Mouse (Mus musculus): ENCODE measurements at regions not wholly inside any gene's neighbourhood (a gene's known extent, or its start where the extent isn't known, plus 50 kb on each side); places are given as distances from the start of the nearest gene placed in this dataset.

DNA sequence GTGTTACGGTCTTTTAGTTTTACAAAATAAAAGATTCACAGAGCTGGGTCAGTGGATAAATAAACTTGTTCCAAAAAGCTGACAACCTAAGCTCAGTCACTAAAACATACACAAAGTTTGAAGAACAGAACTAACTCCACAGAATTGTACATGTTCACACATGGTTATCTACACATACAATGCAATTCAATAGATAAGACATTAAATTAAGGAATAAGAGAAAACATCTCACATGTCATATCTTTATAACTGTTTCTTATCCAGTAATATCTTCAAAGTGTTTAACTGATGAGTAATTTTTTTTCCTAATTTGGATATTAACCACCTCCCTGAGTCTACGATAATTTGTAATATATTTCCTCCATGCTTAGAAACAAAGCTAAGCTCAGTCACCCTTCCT lies 625.5 kb downstream of the Kcnj2 start:
- no peaks in the 10 kb centered on the region for H3K4me1 ChIP-seq
- no peak overlapping the region for H3K4me2 ChIP-seq
- ATAC-seq (ENCODE audit: low FRiP score) = no peak
- no peaks in the 10 kb centered on the region for H3K27me3 ChIP-seq
- H3K4me3 ChIP-seq (replicated peaks) = no peak overlapping the region
- WGBS = 91% methylated on average over 2 of the region's 2 CpGs
- H3K36me3 ChIP-seq (replicated peaks) = no peaks in the 10 kb centered on the region
- no peak overlapping the region for H3K27ac ChIP-seq
- no peaks in the 10 kb centered on the region for H3K9me3 ChIP-seq
- H3K9ac ChIP-seq = no peak overlapping the region

GRCm38 (mm10) chr11:111696668-111697067 lies 630.7 kb downstream of the Kcnj2 start:
- Histone ChIP-seq H3K27ac (no peak overlapping the region), H3K9ac (no peak overlapping the region), H3K27me3 (no peaks in the 10 kb centered on the region), H3K4me1 (no peaks in the 10 kb centered on the region), H3K4me3 (replicated peaks) (no peak overlapping the region), H3K4me2 (no peak overlapping the region), H3K36me3 (replicated peaks) (no peaks in the 10 kb centered on the region), H3K9me3 (no peaks in the 10 kb centered on the region)
- 89% methylated on average over 2 of the region's 2 CpGs for WGBS
- ATAC-seq (ENCODE audit: low FRiP score) = no peak

DNA sequence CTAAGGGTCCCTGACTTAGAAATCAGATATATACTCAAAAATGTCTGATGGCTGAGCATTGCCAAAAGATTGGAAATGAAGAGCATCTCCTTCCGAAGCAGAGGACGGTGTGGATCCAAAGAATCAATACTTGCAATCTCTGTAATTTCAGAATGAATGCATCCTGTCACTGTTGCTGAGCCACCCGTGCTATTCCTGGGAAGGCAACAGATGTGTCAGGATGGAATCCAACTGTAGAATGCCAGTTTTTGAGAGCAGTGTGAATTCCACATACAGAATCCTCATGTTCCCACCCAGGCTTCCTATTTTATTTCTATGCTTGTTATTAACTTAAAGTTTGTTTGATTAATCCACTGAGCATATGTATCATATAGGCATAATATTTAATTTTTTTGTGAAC lies 633.9 kb downstream of the Kcnj2 start:
- Histone ChIP-seq H3K4me3 (replicated peaks) (no peak overlapping the region), H3K4me2 (no peak overlapping the region), H3K4me1 (no peaks in the 10 kb centered on the region), H3K27ac (no peak overlapping the region), H3K9me3 (no peaks in the 10 kb centered on the region), H3K36me3 (replicated peaks) (no peaks in the 10 kb centered on the region), H3K9ac (no peak overlapping the region), H3K27me3 (no peaks in the 10 kb centered on the region)
- ATAC-seq (ENCODE audit: low FRiP score) = no peak
- 92% methylated on average over 3 of the region's 3 CpGs for WGBS

GRCm38 (mm10) chr11:111706882-111707281 lies 640.9 kb downstream of the Kcnj2 start:
- Histone ChIP-seq H3K27ac (no peak overlapping the region), H3K4me2 (no peak overlapping the region), H3K9me3 (no peaks in the 10 kb centered on the region), H3K4me3 (replicated peaks) (no peak overlapping the region), H3K4me1 (no peaks in the 10 kb centered on the region), H3K9ac (no peak overlapping the region), H3K27me3 (no peaks in the 10 kb centered on the region), H3K36me3 (replicated peaks) (no peaks in the 10 kb centered on the region)
- 64% methylated on average over 4 of the region's 4 CpGs for WGBS
- ATAC-seq (ENCODE audit: low FRiP score) = no peak

DNA sequence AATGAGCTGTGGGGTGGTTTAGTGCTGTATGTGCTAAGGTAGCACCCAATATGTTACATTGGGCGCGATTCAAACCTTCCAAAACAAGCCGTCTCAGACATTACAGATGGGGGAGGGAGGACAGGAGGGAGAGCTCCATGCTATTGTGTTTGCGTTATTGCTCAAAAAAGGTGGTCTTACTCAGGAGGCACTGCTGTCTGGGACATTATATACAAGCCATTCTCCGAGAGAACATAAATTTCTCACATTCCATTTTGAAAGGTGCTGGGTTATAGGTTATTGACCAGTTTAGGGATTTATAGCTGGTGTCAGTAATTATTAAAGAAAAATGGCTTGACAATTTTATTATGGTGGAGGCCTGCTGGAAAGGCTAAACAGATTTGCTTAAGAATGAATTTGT lies 649.4 kb downstream of the Kcnj2 start:
- Histone ChIP-seq H3K4me1 (no peaks in the 10 kb centered on the region), H3K36me3 (replicated peaks) (no peaks in the 10 kb centered on the region), H3K9me3 (no peaks in the 10 kb centered on the region), H3K9ac (no peak overlapping the region), H3K27ac (no peak overlapping the region), H3K4me3 (replicated peaks) (no peak overlapping the region), H3K4me2 (no peak overlapping the region), H3K27me3 (no peaks in the 10 kb centered on the region)
- 81% methylated on average over 5 of the region's 5 CpGs for WGBS
- ATAC-seq (ENCODE audit: low FRiP score) = no peak

- Histone ChIP-seq H3K4me2 (no peak overlapping the region), H3K9me3 (no peaks in the 10 kb centered on the region), H3K4me3 (replicated peaks) (no peak overlapping the region), H3K27me3 (no peaks in the 10 kb centered on the region), H3K9ac (no peak overlapping the region), H3K36me3 (replicated peaks) (no peaks in the 10 kb centered on the region), H3K27ac (no peak overlapping the region), H3K4me1 (no peaks in the 10 kb centered on the region)
- 80% methylated on average over 4 of the region's 4 CpGs for WGBS
- ATAC-seq (ENCODE audit: low FRiP score) = no peak
Observed at GRCm38 (mm10) chr11:111722276-111722675, 656.3 kb downstream of the Kcnj2 start.

GRCm38 (mm10) chr11:111728148-111728547 lies 662.2 kb downstream of the Kcnj2 start:
- Histone ChIP-seq H3K36me3 (replicated peaks) (no peaks in the 10 kb centered on the region), H3K27ac (no peak overlapping the region), H3K9me3 (no peaks in the 10 kb centered on the region), H3K4me1 (no peaks in the 10 kb centered on the region), H3K27me3 (no peaks in the 10 kb centered on the region), H3K9ac (no peak overlapping the region), H3K4me3 (replicated peaks) (no peak overlapping the region), H3K4me2 (no peak overlapping the region)
- WGBS = 18% methylated on average over 4 of the region's 4 CpGs
- no peak for ATAC-seq (ENCODE audit: low FRiP score)

GRCm38 (mm10) chr11:111732096-111732495 lies 666.1 kb downstream of the Kcnj2 start:
- no peak overlapping the region for H3K9ac ChIP-seq
- H3K27ac ChIP-seq = no peak overlapping the region
- H3K36me3 ChIP-seq (replicated peaks) = no peaks in the 10 kb centered on the region
- H3K27me3 ChIP-seq = no peaks in the 10 kb centered on the region
- no peak overlapping the region for H3K4me2 ChIP-seq
- 89% methylated on average over 8 of the region's 8 CpGs for WGBS
- H3K4me3 ChIP-seq (replicated peaks) = no peak overlapping the region
- no peaks in the 10 kb centered on the region for H3K9me3 ChIP-seq
- no peaks in the 10 kb centered on the region for H3K4me1 ChIP-seq
- ATAC-seq (ENCODE audit: low FRiP score) = no peak

DNA sequence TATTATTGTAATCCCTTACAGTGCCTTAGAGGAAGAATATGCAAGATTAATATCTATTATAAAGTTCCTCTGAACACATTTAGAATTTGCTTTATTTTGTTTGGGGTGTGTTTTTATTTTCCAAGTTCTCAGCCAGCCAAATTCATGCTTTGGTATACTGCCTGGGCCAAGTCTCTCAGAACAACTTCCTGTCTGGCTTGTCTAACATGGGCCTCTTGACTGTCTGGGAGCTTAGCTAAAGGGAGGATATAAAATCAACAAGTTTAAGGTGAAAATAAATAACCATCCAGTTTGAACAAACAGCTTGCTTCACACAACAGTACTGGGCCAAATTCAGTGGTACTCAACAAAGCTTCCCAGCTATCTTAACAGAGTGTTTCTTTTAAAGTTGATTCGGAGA lies 669.5 kb downstream of the Kcnj2 start:
- H3K27me3 ChIP-seq = no peaks in the 10 kb centered on the region
- no peaks in the 10 kb centered on the region for H3K36me3 ChIP-seq (replicated peaks)
- no peak overlapping the region for H3K27ac ChIP-seq
- no peak for ATAC-seq (ENCODE audit: low FRiP score)
- no peak overlapping the region for H3K9ac ChIP-seq
- no peaks in the 10 kb centered on the region for H3K4me1 ChIP-seq
- no peak overlapping the region for H3K4me3 ChIP-seq (replicated peaks)
- no peak overlapping the region for H3K4me2 ChIP-seq
- no peaks in the 10 kb centered on the region for H3K9me3 ChIP-seq
- WGBS = 98% methylated on average over 1 of the region's 1 CpGs

- ATAC-seq (ENCODE audit: low FRiP score) = no peak
- Histone ChIP-seq H3K4me2 (no peak overlapping the region), H3K9ac (no peak overlapping the region), H3K4me3 (replicated peaks) (no peak overlapping the region), H3K9me3 (no peaks in the 10 kb centered on the region), H3K27me3 (no peaks in the 10 kb centered on the region), H3K27ac (no peak overlapping the region), H3K36me3 (replicated peaks) (no peaks in the 10 kb centered on the region), H3K4me1 (no peaks in the 10 kb centered on the region)
- WGBS = 92% methylated on average over 5 of the region's 5 CpGs
Observed at GRCm38 (mm10) chr11:111735961-111736360, 670.0 kb downstream of the Kcnj2 start.

DNA sequence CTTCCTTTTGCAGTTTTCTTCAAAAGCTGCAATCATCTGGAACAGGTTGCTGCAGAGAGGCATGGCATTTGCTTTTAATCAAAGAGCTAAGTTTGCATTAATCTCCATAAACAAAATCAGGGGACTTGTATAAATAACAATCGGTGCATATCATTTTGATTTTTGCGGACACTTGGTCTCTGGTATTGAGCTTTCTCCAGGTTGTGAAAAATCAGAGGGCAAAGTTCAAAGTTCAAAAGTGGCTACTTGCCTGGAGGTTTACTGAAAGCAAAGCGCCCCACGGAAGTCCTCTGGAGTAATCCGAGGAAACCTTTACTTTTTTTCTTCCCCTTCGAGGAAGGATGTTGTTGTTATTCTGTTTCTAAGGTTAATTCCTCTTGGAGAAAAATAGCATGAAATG lies 677.4 kb downstream of the Kcnj2 start:
- H3K27me3 ChIP-seq = no peaks in the 10 kb centered on the region
- H3K9ac ChIP-seq = no peak overlapping the region
- no peaks in the 10 kb centered on the region for H3K9me3 ChIP-seq
- no peak overlapping the region for H3K27ac ChIP-seq
- H3K36me3 ChIP-seq (replicated peaks) = no peaks in the 10 kb centered on the region
- no peak for ATAC-seq (ENCODE audit: low FRiP score)
- no peaks in the 10 kb centered on the region for H3K4me1 ChIP-seq
- no peak overlapping the region for H3K4me3 ChIP-seq (replicated peaks)
- H3K4me2 ChIP-seq = no peak overlapping the region
- 65% methylated on average over 6 of the region's 6 CpGs for WGBS

- no peak overlapping the region for H3K4me3 ChIP-seq (replicated peaks)
- H3K36me3 ChIP-seq (replicated peaks) = no peaks in the 10 kb centered on the region
- H3K9me3 ChIP-seq = no peaks in the 10 kb centered on the region
- no peak overlapping the region for H3K27ac ChIP-seq
- H3K9ac ChIP-seq = no peak overlapping the region
- no peak for ATAC-seq (ENCODE audit: low FRiP score)
- H3K27me3 ChIP-seq = no peaks in the 10 kb centered on the region
- WGBS = 81% methylated on average over 7 of the region's 7 CpGs
- no peak overlapping the region for H3K4me2 ChIP-seq
- no peaks in the 10 kb centered on the region for H3K4me1 ChIP-seq
Observed at GRCm38 (mm10) chr11:111747262-111747946, 681.4 kb downstream of the Kcnj2 start.

DNA sequence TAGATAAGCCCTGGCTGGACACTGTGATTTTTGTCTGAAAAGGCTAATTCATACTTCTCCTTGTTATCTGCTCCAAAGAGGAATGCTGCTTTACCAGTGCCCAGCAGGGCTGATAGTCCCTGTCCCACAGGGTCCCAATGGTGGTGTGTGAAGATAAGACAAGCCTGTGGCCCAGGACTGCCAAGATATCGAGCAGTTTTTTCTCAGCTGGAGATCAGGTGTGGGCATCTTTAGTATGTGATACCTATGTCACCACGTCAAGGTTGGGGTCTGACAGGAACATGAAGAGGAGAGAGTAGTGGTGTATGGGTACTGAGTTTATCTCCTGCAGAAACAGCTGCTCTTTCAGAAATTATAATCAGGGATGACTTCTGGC lies 682.0 kb downstream of the Kcnj2 start:
- H3K9me3 ChIP-seq = no peaks in the 10 kb centered on the region
- no peak overlapping the region for H3K4me3 ChIP-seq (replicated peaks)
- no peaks in the 10 kb centered on the region for H3K36me3 ChIP-seq (replicated peaks)
- no peak overlapping the region for H3K4me2 ChIP-seq
- no peak for ATAC-seq (ENCODE audit: low FRiP score)
- H3K4me1 ChIP-seq = no peaks in the 10 kb centered on the region
- H3K27me3 ChIP-seq = no peaks in the 10 kb centered on the region
- no peak overlapping the region for H3K9ac ChIP-seq
- no peak overlapping the region for H3K27ac ChIP-seq
- 84% methylated on average over 2 of the region's 2 CpGs for WGBS

Measured in forebrain, embryonic 12.5 days (tissue).